Mouse (Mus musculus) liver, adult 2 months (tissue): Measurements from ENCODE around the gene Sec14l4.

Experiments
- CTCF ChIP-seq: fragments of 200-500 bp; IDR thresholded peaks from 2 replicates; pipeline ENCODE4 v1.5.1; 2011; ENCODE audit warnings: low read depth, low read length, control low read depth
- POLR2A ChIP-seq: fragments of 200-500 bp; IDR thresholded peaks from 2 replicates; pipeline ENCODE4 v1.6.1; 2011; ENCODE audit warnings: low read length, control low read depth; ENCODE audit not compliant: insufficient read depth; ENCODE audit errors: extremely low read depth

- TF ChIP-seq CTCF (no peak), POLR2A (peak; percentile 36)
Measured at GRCm38 (mm10) chr11:4031961-4032360, 699 bp downstream of the Sec14l4 start.
